In genomic region chr8:46007050-46007672, GRCm38 (mm10) we compare ENCODE assay signal across 12 mouse cellular contexts. TPM values are rescaled to one million over a fixed set of nuclear protein-coding genes. Genes with fewer than 3 reads are reported as not detected.
"Had no signal": no experiment of that assay in that cellular context is flagged by ENCODE, and none has a peak within 500 bp of the region (broad histone marks: within the 10 kb centered on the region; RNA-seq: fewer than 3 reads in every experiment).

No protein-coding gene starts in this region.

- H3K27me3 ChIP-seq: kidney, embryonic 15.5 days; limb, embryonic 12.5 days; liver, embryonic 12.5 days; lung, embryonic 15.5 days; midbrain, embryonic 12.5 days; neural tube, embryonic 12.5 days had no signal

- H3K9me3 ChIP-seq: kidney, embryonic 15.5 days; limb, embryonic 12.5 days; liver, embryonic 12.5 days; lung, embryonic 15.5 days; midbrain, embryonic 12.5 days; neural tube, embryonic 12.5 days had no signal

- H3K4me2 ChIP-seq: kidney, embryonic 15.5 days; limb, embryonic 12.5 days; liver, embryonic 12.5 days; lung, embryonic 15.5 days; midbrain, embryonic 12.5 days; neural tube, embryonic 12.5 days had no signal

- H3K36me3 ChIP-seq: kidney, embryonic 15.5 days; limb, embryonic 12.5 days; liver, embryonic 12.5 days; lung, embryonic 15.5 days; midbrain, embryonic 12.5 days; neural tube, embryonic 12.5 days had no signal

- DNase-seq: kidney, adult 2 months; kidney, postnatal 14 days; lung, postnatal 14 days; spleen, adult 18-20 months; thymus, postnatal 4 days had no signal

- H3K4me3 ChIP-seq: kidney, embryonic 15.5 days; limb, embryonic 12.5 days; liver, embryonic 12.5 days; lung, embryonic 15.5 days; midbrain, embryonic 12.5 days; neural tube, embryonic 12.5 days had no signal

- H3K27ac ChIP-seq: kidney, embryonic 15.5 days; limb, embryonic 12.5 days; liver, embryonic 12.5 days; lung, embryonic 15.5 days; midbrain, embryonic 12.5 days; neural tube, embryonic 12.5 days had no signal

- H3K9ac ChIP-seq: kidney, embryonic 15.5 days; limb, embryonic 12.5 days; liver, embryonic 12.5 days; lung, embryonic 15.5 days; midbrain, embryonic 12.5 days; neural tube, embryonic 12.5 days had no signal

- ATAC-seq: liver, embryonic 12.5 days had no signal

RNA-seq across cellular contexts. Expression of gene Lrp2bp, which starts 8.1 kb away (rescaled TPM):
- polyA plus RNA-seq: liver, embryonic 12.5 days; liver, embryonic 16.5 days had no signal
